Mouse (Mus musculus): Measurements from ENCODE around the gene Pla2g6. TPM values are rescaled to one million over a fixed set of nuclear protein-coding genes. Genes with fewer than 3 reads are reported as not detected.

The Pla2g6 gene
- total RNA-seq, 2 experiments from 2014 or later: 27.0 to 27.5 TPM

DNA sequence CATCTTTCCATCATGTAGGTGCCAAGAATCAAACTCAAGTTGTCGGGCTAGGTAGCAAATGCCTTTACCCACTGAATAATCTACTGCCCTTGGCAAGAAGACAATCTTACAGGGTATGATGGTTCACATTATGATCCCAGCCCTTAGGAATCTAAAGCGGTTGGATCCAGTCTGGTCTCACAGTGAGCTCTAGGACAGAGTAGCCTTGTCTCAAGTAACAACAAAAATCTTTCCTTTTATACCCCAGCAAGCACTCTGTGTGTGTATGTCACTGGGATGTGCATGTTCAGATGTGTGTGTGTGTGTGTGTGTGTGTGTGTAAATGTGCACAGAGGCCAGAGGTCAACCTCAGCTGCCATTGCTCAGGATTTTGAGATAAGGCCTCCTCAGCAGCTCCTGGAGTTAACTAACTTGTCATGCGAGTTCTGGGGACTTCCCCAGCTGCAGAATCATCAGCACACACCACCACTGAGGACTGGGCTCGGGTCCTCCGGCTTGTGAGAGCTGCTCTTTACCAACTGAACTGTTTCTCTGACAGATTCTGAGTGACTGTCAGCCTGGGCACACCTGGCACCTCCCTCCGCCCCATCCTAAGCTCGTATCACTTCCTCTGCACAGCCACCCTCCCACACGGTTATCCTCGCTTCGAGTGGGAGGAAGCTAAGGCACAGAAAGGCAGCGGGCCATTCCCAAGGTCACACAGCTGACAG is 5.8 kb downstream of the Pla2g6 start:
- DNase-seq: no peak

DNA sequence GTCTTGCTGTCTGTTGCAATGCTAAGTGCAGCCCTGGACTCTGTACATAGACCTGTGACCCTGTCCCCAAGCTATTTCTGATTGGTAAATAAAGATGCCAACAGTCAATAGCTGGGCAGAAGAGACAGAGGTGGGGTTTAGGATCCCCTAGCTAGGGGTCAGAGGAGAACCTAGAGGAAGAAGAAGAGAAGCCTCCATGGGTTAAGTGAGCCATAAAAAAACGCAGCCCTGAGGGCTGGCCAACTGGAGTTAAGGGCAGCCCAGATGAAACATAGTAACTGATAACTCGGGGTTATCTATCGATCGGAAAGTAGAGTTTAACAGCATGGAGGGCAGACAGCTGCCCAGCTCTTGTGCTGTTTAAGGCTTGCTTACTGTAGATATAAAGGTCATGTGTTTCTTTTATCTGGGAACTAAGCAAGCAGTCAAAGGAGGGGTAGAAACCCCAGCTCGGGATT is 6.4 kb downstream of the Pla2g6 start:
- DNase-seq: no peak

DNA sequence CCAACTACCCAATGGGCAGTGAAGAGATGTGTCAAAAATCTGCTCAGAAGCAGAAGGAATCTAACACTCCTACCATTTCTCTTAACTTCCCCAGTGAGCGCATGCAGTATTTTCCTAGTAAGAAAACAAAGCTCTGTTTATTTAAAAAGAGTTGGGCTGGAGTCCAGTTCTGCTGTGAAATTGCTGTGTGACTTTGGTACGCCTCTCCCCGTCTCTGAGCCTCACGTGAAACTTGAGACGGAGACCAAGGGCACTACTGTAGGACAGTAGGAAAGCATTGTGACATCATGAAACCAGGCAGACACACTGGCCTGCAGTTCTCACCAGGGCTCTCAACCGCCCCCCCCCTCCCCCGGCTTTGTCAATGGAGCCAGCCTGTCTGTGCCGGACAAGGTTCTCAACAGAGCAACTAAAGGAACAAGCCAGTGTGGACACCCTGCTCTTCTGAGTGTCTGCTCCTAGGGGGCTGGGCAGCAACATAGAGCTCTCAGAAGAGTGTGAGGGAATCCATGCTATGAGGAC is 14.3 kb downstream of the Pla2g6 start:
- no peak for DNase-seq

DNA sequence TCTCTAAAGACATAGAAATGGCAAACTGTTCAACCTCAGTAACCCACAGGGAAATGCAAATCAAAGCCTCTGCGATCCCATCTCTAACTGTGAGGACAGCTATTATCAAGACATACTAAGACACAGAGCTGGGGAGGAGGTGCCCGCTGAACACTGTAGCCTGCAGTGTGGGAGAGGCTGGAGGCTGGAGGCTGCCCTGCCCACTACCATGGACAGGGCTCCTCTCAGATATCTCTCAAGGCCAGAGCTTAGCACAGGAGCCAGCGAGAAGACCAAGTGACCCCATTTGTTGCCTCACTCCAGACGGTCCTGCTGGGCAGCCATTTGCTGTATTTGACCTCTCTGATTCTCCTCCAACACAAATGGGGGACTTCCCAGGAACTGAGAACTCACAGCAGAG is 20.3 kb downstream of the Pla2g6 start:
- peak; percentile 46 for DNase-seq

DNA sequence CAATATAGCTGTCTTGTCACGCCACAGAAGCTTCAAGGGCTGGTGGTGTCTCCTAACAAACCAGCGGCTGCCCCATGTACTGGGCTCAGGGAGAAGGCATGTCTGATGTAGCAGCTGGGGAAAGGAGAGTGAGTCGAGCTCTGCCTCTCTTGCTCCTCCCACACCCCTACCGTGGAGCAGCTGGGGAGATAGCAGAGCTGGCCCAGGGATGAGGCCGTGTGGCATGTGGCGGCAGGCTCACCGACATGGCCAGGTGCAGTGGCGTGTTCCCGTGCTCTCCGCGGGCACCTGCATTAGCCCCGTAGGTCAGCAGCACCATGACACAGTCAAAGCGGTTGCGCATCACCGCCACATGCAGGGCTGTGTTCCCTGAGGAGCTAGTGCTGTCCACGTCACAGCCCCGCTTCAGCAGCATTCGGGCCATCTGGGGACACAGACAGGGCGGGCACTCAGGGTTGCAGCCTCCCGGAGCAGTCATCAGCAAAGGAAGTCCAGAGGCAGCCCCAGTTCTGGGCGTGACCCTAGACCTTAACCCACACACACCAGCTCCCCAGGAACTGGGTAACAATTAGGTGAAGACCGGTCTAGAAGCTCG is 22.1 kb downstream of the Pla2g6 start:
- no peak for DNase-seq

DNA sequence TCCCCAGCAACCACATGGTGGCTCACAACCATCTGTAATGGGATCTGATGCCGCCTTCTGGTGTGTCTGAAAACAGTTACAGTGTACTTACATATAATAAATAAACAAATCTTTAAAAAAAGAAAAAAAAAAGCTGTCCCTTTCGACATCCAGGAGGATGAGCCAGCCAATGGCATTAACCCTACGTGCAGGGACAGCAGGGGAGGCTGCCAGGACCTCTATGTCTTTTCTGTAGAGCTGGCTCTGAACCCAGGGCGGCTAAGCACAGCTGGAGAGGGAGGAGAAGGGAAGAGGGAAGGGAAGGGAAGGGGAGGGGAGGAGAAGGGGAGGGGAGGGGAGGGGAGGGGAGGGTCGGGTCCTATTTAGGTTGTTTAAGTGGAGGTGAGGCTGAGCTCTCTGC is 23.4 kb downstream of the Pla2g6 start:
- DNase-seq: no peak

DNA sequence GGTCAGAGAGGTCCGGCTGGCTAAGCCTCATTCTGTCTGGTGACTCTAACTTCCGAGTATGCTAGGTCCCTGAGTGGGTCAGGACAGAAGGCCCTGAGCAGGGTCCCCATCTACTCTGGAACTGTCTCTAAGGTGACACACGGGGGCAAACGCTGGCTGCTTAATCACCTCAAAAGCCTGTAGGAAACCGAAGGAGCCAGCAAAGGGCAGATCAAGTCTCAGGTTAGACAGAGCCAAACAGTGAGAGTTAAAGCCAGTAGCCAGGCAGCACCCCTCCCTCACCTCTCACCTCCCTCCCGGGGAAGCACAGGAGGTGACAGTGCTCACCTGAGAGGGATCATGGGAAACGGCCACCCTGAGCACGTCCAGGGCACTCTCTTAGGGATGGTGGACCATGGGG is 24.5 kb downstream of the Pla2g6 start:
- DNase-seq: no peak

DNA sequence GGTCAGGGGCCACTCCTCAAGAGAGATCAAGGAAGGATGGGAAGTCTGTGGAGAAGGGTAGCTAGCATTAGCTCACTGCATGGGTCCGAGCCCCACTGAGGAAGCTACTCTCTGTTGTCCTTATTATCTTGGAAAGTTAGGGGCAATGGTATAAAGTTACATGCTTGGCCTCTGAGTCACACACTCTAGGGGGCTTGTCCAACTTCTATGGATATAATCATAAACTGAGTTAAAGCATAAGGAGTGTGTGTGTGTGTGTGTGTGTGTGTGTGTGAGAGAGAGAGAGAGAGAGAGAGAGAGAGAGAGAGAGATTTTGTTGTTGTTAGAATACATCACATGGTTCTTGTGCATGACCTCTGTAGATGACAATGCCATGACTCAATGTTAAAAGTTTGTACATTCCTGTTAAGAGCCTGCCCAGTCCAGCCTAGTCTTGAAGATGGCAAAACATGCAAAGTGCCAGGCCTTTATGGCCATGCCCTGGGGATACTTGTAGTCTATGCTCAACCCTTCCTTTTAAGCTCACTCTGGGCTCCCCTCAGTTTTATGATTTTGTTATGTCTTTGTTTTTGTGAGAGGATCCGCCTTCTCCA is 28.5 kb downstream of the Pla2g6 start:
- no peak for DNase-seq

DNA sequence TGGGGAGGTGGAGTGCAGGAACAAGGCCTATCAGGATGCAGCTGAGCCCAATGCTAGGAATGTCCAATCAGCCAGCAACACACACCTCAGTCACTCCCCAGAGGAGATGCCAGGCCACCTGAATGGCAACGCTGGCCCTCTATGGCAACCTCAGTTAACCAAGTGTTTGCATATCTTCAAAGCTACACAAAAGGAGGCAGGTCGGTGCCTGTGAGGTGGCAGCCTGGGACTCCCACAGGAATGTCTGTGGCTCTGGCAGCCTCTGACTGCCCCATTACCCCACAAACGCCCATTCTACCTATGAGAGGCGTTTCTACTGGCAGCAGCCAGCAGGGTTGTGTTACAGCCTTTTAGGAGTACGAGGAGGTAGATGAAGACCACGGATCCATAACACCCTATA is 29.6 kb downstream of the Pla2g6 start:
- DNase-seq: no peak

DNA sequence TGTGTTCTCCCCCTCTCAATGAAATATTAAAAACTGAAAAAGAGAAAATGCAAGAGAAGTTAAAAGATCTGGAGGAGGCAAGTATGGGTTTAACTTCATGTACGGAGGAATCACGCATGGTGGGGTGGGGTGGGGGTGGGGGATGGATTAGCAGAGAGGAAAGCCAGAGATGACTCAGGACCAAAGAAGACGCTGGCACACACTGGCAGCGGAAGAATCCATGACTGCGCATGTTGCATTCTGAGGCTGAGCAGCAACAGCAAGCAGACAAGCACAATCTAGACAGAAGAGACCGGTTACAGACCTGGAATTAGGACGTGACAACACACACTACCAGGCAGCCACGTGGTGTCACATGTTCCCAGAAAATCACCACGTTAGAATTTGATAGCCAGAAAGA is 35.4 kb downstream of the Pla2g6 start:
- DNase-seq: no peak

DNA sequence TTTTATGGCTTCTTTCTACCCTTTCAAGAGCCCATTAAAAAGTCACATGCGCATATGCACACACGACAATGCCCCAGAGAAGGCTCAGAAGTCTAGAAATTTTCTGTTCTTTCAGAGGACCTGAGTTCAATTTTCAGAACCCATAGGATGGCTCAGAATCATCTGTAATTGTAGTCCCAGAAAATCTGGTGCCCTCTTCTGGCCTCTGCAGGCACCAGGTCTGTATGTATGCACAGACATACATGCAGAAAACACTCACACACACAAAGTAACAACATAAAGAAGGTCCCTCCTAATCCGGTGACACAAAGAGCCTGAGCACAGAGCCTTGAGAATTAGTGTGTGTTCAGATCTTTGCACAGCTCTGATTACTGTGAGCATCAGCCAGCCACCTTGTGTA is 37.9 kb downstream of the Pla2g6 start:
- no peak for DNase-seq

DNA sequence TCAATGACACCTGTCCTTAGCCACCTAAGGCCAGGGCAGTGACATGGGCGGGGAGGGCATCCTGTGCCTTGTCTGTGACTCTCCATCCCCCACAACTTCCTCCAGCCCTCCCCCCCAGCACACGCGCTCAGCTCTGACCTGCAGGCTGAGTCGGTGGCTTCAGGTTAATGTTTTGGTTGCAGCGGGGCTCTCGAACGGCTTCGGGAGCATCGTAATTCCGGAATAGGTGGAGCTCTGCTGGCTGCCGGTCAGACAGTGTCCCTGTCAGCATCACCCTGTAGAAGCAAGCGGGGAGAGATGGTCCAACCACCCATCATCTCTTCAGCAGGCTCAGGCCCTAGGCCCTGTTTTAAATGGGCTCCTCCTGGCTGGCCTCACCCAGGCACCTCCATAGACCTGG is 38.7 kb downstream of the Pla2g6 start:
- no peak for DNase-seq

DNA sequence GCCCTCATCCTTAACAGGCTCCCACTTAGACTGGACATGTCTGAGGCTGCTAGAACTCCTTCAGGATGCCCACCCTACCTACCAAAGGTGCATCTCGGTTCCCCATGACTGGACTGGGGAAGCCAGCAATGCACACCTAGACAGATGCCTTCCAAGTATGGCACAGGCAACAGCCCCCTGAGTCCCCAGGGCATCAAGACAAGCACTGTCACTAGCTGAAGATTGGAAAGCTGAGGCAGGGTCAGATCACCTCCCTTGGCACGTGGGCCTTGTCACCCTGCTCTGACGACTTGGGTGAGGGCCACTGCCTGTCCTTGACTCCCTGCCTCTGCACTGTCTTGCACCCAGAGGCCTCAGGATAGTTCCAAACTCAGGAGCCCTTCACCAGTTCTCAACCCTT is 39.8 kb downstream of the Pla2g6 start:
- no peak for DNase-seq

DNA sequence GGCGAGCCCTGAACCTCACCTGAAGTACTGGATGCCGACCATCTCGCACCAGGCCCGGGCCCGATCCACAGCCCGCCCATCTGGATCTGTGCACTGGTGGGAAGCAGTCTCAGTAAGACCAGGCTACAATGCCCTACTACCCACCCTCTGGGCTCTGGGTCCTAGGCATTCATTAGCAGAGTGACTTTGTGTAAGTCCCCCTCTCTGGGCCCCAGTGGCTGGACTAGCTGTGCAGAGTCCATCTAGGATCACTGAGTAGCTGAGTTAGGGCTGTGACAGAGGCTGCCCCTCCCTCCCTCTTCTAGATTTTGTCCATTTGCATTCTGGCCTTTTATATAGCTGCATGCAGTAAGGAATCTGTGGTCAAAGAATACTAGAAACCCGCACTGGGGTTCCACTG is 41.1 kb downstream of the Pla2g6 start:
- no peak for DNase-seq

DNA sequence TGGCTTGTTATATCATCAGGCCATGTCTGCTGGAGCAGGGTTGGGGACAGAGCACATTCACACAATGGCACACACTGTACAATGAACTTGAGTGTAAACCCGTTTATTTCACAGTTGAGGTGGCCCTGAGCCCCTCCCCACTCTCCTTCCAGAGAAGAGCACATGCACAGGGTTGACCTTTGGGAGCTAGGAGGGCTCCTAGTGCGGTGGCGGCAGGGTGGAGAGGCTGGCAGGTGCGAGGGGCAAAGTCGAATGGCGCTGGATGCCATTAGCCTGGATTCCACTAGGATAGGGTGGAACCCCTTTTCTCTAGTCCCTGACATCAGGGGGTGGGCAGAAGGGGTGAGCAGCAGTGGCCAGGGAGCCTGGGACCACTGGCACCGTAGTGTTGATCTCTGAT is 42.0 kb downstream of the Pla2g6 start:
- no peak for DNase-seq

DNA sequence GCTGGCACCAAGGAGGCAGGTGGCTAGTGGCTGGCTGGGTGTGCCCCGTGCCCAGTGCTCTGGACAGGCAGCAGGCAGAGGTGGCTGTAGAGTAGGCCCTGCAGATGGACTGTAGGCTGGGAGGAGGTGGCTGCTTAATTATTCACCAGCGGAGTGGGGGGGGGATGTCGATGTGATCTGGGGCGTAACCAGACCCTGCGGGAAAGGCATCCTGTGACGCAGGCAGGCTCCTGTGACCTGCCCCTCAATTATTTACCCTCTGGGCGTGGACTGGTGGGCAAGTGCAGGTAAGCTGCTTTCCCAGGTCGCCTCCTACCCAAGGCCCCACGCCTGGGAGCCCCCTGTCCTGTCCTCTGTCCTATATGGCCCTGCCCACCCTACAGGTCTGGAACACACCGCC is 42.8 kb downstream of the Pla2g6 start, which contains the start of gene Baiap2l2:
Gene Baiap2l2 (minus strand): TSS at position 139 of the 400 bp plus-strand sequence.
- no peak for DNase-seq

DNA sequence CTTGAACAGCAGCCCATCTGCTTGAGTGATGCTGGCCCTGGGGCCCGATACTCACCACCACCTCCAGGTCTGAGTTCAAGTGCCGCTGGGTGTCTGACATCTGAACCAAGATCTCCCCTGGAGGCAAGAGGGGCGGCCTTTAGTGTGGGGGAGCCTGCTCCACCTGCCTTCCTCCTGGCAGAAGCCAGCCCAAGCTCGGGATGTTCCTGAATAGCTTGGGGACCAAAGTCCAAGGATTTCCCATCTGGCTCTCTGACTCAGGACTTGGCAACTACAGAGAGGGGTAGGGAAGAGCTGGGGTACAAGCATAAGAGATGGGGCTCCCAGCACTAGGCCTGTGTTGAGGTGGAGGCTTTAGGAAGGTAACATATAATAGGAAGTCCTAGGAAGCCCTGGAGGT is 44.8 kb downstream of the Pla2g6 start:
- DNase-seq: no peak

DNA sequence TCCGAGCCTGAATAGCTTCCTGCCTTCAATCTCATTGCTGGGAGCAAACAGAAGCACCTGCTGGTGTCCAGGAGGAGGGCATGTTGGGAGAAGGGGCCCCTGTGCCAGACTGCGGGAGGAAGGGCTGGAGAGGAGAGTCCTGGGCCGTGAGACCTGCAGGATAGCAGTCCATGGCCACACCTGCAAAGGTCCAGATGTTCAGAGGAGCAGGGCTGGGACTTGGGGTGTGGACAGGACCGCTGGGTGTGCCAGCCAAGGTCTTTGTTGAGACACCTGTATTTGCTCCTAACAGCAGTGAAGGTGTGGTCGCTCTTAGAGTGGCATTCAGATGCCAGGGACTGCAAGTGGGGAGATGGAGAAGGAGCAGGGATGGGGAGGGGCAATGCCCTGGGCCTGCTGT is 45.8 kb downstream of the Pla2g6 start:
- no peak for DNase-seq

DNA sequence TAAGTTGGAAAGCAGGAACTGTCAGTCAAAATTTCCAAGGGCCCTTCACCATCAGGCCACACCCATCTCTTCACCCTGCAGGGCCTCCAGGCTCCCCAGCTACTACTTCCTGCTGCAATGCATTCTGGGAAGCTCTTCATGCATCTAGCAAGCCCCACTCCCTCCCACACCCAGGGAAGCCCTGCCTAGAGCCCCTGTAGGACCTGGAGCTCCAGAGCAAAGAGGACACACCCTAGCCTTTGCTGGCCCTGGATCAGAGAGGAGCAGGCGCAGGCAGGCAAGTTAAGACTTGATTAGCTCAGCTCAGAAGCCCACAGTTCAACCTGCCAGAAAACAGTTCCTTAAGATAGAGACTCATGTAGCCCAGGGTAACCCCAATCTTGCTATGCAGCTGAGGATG is 46.8 kb downstream of the Pla2g6 start:
- no peak for DNase-seq

DNA sequence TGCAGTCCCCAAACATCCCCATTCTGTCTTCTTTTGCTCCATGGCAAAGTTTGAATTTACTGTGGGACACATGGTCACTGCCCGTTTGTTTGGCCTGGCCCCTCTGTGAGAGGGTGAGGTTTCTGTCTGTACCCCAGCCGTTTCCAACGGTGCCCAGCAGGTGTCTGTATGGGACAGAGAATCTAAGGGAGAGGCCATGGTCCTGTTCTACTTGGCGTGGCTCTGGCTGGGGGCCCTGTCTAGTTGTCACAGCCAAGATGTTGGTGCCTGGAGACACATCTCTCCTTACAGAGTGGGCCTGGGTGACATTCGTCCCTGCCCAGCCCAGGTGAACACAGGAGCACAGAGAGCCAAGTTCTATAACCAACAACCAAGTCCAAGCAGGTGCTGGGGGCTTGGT is 47.3 kb downstream of the Pla2g6 start:
- DNase-seq: no peak

DNA sequence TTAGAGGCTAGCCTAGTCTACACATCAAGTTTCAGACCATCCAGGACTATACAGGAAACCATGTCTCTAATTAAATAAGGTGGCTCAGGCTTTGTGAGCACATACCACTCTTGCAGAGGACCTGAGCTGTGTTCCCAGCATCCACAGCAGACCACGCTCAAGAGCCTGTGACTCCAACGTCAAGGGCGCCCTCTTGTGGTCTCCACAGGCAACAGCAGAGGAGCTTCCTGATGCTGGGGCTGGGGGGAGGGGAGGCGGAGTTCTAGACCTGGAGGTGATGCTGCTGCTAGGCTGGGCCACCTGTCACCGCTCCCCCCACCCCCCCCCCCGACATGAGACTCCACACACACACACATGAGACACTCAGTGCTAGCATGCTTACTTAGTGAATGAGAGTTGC is 48.0 kb downstream of the Pla2g6 start:
- DNase-seq: no peak

DNA sequence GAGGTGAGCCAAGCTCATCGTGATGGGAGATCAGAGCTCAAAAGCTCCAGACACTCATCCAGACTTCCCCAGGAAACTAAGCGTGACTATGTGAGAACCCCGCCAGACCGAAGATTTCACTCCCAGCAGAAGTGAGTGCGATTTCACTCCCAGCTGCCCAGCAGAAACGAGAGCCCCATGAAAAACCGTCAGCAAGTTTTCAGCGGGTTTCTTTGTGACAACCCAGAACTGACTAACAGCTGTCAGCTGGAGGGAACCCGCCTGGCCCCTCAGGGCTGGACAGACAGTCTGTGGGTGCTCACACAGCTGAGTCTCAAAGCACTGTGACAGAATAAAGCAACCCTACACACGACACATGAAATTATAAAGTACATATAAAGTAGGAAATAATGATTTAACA is 50.5 kb downstream of the Pla2g6 start:
- no peak for DNase-seq

DNA sequence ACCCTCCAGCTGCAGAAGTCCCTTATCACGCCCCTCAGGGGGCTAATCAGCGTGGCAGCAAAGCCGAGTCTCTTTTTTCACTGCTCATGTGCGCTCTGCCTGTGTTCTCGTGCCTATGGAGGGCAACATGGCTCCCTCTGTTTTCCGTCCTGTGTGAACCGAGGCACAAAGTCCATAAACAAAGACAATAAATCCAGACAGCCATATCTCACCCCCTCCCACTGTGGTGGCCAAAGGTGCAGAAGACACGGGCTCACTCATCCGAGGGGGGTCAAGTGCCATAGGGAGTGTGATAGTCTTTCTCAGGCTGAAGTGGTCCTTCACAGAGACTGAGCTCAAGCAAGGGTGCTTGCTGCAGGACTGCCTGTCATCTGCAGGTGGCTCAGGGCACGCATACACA is 55.2 kb downstream of the Pla2g6 start:
- DNase-seq: no peak

Measured in adrenal gland, postnatal 10 days (tissue).